Mouse (Mus musculus): ENCODE data around the gene Gnb4. TPM values are rescaled to one million over a fixed set of nuclear protein-coding genes. Genes with fewer than 3 reads are reported as not detected.

Gene Gnb4
- polyA plus RNA-seq (2014; fragmentation: Illumina TruSeq; extraction: RNeasy Lipid Tissue Mini Kit (QIAGEN cat#74804); ENCODE audit: low read depth, low replicate concordance), result 1.9 TPM

DNA sequence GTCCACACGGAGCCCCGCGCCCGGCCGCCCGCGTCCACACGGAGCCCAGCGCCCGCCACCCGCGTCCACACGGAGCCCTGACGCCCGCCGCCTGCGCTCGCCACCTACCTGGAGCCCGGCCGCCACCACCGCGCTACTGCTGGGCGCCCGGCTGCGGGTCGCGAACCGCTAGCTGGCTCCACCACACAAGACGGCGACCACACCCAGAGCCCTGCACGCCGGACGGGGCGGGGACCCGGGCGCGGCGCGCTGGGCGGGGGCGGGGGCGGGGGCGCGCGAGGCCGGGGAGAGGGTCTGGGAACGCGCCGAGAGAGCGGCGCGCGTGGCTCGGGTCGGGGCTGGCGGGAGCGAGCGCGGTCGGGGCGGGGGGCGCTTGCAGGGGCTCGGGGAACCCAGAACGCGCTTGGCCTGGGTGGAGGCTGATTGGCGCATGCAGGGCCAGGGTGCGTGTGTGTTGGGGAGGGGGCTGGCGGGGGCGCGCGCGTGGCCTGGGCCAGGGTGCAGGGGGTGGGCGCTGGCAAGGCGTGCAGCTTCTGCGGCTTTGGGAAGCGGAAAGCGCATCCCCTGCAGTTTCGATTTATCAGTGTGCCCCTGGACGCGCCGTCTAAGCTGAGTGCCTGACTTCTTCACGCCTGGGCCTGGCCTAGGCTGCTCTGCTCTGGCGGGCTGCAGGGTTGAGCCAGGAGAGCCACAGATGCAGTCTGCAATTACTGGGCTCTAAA, at the start of gene Gnb4:
Gnb4 (minus strand) TSS at position 255 of the 722 bp plus-strand sequence.

Other genes starting within 250 kb of the Gnb4 start
- 44.8 TPM for gene Pik3ca, start 218.9 kb downstream of the Gnb4 start, polyA plus RNA-seq (2014; fragmentation: Illumina TruSeq; extraction: RNeasy Lipid Tissue Mini Kit (QIAGEN cat#74804); ENCODE audit: low read depth, low replicate concordance)
- gene Kcnmb3, start 124.4 kb downstream of the Gnb4 start, polyA plus RNA-seq (2014; fragmentation: Illumina TruSeq; extraction: RNeasy Lipid Tissue Mini Kit (QIAGEN cat#74804); ENCODE audit: low read depth, low replicate concordance), result 0.94 TPM
- gene Zfp639, start 106.3 kb downstream of the Gnb4 start, polyA plus RNA-seq (2014; fragmentation: Illumina TruSeq; extraction: RNeasy Lipid Tissue Mini Kit (QIAGEN cat#74804); ENCODE audit: low read depth, low replicate concordance), result 139 TPM
- 192 TPM for gene Mfn1, start 87.1 kb downstream of the Gnb4 start, polyA plus RNA-seq (2014; fragmentation: Illumina TruSeq; extraction: RNeasy Lipid Tissue Mini Kit (QIAGEN cat#74804); ENCODE audit: low read depth, low replicate concordance)
- 89.5 TPM for gene Actl6a, start 89.7 kb upstream of the Gnb4 start, polyA plus RNA-seq (2014; fragmentation: Illumina TruSeq; extraction: RNeasy Lipid Tissue Mini Kit (QIAGEN cat#74804); ENCODE audit: low read depth, low replicate concordance)
- 333 TPM for gene Ndufb5, start 120.4 kb upstream of the Gnb4 start, polyA plus RNA-seq (2014; fragmentation: Illumina TruSeq; extraction: RNeasy Lipid Tissue Mini Kit (QIAGEN cat#74804); ENCODE audit: low read depth, low replicate concordance)
- gene Mrpl47, start 121.0 kb upstream of the Gnb4 start, polyA plus RNA-seq (2014; fragmentation: Illumina TruSeq; extraction: RNeasy Lipid Tissue Mini Kit (QIAGEN cat#74804); ENCODE audit: low read depth, low replicate concordance), result 172 TPM
- 0.03 TPM for gene Usp13, start 201.0 kb upstream of the Gnb4 start, polyA plus RNA-seq (2014; fragmentation: Illumina TruSeq; extraction: RNeasy Lipid Tissue Mini Kit (QIAGEN cat#74804); ENCODE audit: low read depth, low replicate concordance)

All from testis, adult 10 weeks (tissue).